9 mouse cellular contexts compared by ENCODE assay signal in genomic region chr5:16309168-16310006, GRCm38 (mm10).
DNase-seq lines count a peak whose midpoint lies in the region; ATAC-seq lines count a peak whose summit lies in the region.
"Had no signal": no experiment of that assay in that cellular context is flagged by ENCODE, and none has a peak within 500 bp of the region (broad histone marks: within the 10 kb centered on the region; RNA-seq: fewer than 3 reads in every experiment).

No protein-coding gene starts in this region.

- no peaks in the 10 kb centered on the region for H3K9me3 ChIP-seq in forebrain, embryonic 13.5 days (replicated peaks)
- no peaks in the 10 kb centered on the region for H3K9me3 ChIP-seq in hindbrain, embryonic 14.5 days (ENCODE audit: control insufficient read depth, low read length)
- H3K9me3 ChIP-seq: limb, embryonic 12.5 days had no signal

- no peak overlapping the region for H3K4me3 ChIP-seq in forebrain, embryonic 13.5 days
- no peak overlapping the region for H3K4me3 ChIP-seq in hindbrain, embryonic 14.5 days (replicated peaks; ENCODE audit: low read length)
- H3K4me3 ChIP-seq: limb, embryonic 12.5 days had no signal

- 45% methylated on average over 7 of the region's 7 CpGs for WGBS in forebrain, embryonic 13.5 days
- WGBS in hindbrain, embryonic 14.5 days = 43% methylated on average over 7 of the region's 7 CpGs

- H3K4me1 ChIP-seq in forebrain, embryonic 13.5 days = no peaks in the 10 kb centered on the region
- no peaks in the 10 kb centered on the region for H3K4me1 ChIP-seq in hindbrain, embryonic 14.5 days (replicated peaks; ENCODE audit: control insufficient read depth, insufficient read depth, low read length)
- H3K4me1 ChIP-seq: limb, embryonic 12.5 days had no signal

- H3K27ac ChIP-seq in forebrain, embryonic 13.5 days = no peak overlapping the region
- no peak overlapping the region for H3K27ac ChIP-seq in hindbrain, embryonic 14.5 days
- H3K27ac ChIP-seq: limb, embryonic 12.5 days had no signal

- H3K27me3 ChIP-seq in forebrain, embryonic 13.5 days = no peaks in the 10 kb centered on the region
- no peaks in the 10 kb centered on the region for H3K27me3 ChIP-seq in hindbrain, embryonic 14.5 days (ENCODE audit: control insufficient read depth, insufficient read depth, low read length)
- H3K27me3 ChIP-seq: limb, embryonic 12.5 days had no signal

- H3K36me3 ChIP-seq in forebrain, embryonic 13.5 days (ENCODE audit: poor library complexity, severe bottlenecking) = no peaks in the 10 kb centered on the region
- H3K36me3 ChIP-seq in hindbrain, embryonic 14.5 days (replicated peaks; ENCODE audit: control insufficient read depth, insufficient read depth) = no peaks in the 10 kb centered on the region
- H3K36me3 ChIP-seq: limb, embryonic 12.5 days had no signal

- DNase-seq in MEL-GATA-1-ER (ENCODE audit: extremely low read depth, low read depth) = peak; percentile 25
- DNase-seq in c-Kit-positive CD71-negative TER-119-negative erythroid progenitor cells, embryonic 14.5 days (ENCODE audit: low read depth) = peak; percentile 44
- DNase-seq in hindbrain, embryonic 14.5 days (ENCODE audit: low spot score) = peak; percentile 86
- peak; percentile 25 for DNase-seq in layer of hippocampus, adult 9-11 months
- DNase-seq in lung, postnatal 4 days = peak; percentile 50 to 68
- peak; percentile 83 to 84 for DNase-seq in right cerebral cortex, adult 2 months (ENCODE audit: low spot score in 2 of 2)
- no peak for DNase-seq in yolk sac, embryonic 10.5 days (ENCODE audit: low spot score)

- no peak overlapping the region for H3K4me2 ChIP-seq in forebrain, embryonic 13.5 days
- H3K4me2 ChIP-seq in hindbrain, embryonic 14.5 days (replicated peaks) = no peak overlapping the region
- H3K4me2 ChIP-seq: limb, embryonic 12.5 days had no signal

- peak; percentile 86 for ATAC-seq in forebrain, embryonic 13.5 days
- ATAC-seq in hindbrain, embryonic 14.5 days (ENCODE audit: low FRiP score) = peak; percentile 89

- no peak overlapping the region for H3K9ac ChIP-seq in forebrain, embryonic 13.5 days
- H3K9ac ChIP-seq in hindbrain, embryonic 14.5 days = no peak overlapping the region
- H3K9ac ChIP-seq: limb, embryonic 12.5 days had no signal
